Mouse (Mus musculus) liver, adult 2 months (tissue): Measurements from ENCODE around the gene Emilin2.

Experiments used
- CTCF ChIP-seq: fragments of 200-500 bp; IDR thresholded peaks from 2 replicates; pipeline ENCODE4 v1.5.1; 2011; ENCODE audit warnings: low read depth, low read length, control low read depth
- POLR2A ChIP-seq: fragments of 200-500 bp; IDR thresholded peaks from 2 replicates; pipeline ENCODE4 v1.6.1; 2011; ENCODE audit warnings: low read length, control low read depth; ENCODE audit not compliant: insufficient read depth; ENCODE audit errors: extremely low read depth

- TF ChIP-seq CTCF: no peak
- TF ChIP-seq POLR2A: no peak
Measured at GRCm38 (mm10) chr17:71209936-71210335, 101.8 kb downstream of the Emilin2 start.
